Mouse (Mus musculus): ENCODE results near the gene Srsf6.

Srsf6 gene

GRCm38 (mm10) chr2:162932706-162933105 is 1.4 kb downstream of the Srsf6 start:
- no peak for DNase-seq (ENCODE audit: low read depth, low spot score)

GRCm38 (mm10) chr2:162934421-162934820 is 3.1 kb downstream of the Srsf6 start:
- no peak for DNase-seq (ENCODE audit: low read depth, low spot score)

DNA sequence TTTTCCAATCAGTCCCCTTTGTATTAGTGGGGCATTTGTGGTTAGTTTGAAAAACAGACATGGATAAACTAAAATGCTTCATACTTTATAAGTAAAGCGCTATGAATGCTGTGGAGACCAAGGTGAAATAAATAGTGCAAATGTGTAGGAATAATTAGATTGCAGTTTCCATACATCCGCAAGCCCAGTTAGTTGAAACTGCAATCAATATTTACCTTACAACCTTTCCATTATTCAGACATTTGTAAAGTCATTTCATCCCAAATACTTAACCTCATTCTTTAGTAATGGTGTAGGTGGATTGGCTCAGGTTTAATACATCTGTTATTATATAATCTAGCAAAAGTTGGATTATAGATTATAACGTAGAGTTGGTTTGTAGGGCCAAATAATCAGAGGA is 4.4 kb downstream of the Srsf6 start:
- DNase-seq (ENCODE audit: low read depth, low spot score) = no peak

- no peak for DNase-seq (ENCODE audit: low read depth, low spot score)
Measured at GRCm38 (mm10) chr2:162939562-162939961, 8.2 kb downstream of the Srsf6 start.

DNA sequence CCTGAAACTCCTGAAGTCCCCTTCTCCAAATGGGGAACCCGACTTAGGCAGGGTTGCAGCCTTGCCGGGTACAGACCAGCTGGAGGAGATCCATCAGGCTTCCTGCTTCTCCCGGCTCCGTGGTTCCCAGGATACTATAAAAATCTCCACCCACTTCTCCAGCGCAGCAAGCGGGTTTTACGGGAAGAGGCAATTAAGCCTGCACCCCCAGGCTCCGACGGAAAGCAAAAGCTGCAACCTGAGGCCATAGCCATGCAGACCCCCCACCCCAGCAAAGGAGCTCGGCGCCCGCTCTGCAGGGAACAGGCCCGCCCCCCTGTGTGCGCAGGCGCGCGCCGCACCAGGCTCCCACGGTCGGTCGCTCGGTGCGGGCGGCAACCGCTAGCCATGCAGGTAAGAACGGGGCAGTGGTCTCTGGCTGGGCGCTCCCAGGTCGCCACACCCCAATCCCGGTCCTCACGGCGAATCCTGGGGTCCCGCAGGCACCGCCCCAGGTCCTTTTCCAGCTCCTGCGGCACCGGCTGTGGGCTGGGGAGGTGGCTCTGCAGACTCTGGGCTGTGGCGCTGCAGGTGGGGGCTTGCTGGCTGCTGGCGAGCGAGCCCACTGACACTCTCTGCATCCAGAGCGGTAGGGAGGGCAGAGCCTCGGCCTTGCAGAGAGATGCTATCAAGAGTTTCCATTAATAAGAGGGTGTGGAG is 12.0 kb downstream of the Srsf6 start, which contains the start of gene L3mbtl1:
TSS of gene L3mbtl1 (plus strand) at position 325 of the 699 bp plus-strand sequence.
- DNase-seq (ENCODE audit: low read depth, low spot score) = no peak

DNA sequence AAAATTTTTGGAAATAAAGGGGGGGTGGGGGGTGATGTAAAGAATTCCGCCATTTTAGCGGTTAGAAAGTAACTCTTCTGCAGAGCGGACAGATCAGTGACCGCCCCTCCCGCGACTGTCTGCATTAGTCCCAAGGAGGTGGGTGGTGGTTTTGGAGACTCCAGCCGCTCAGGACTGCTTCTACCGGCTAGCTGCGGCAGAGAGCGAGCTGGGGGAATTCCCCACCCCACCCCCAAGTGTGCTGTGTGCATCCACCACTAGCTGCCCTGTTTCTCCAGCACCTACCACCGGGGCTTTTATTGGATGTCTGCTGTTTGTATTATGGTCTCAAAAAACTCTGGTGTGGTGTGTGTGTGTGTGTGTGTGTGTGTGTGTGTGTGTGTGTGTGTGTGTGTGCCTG is 12.6 kb downstream of the Srsf6 start:
- no peak for DNase-seq (ENCODE audit: low read depth, low spot score)

- no peak for DNase-seq (ENCODE audit: low read depth, low spot score)
Measured at GRCm38 (mm10) chr2:162946964-162947363, 15.6 kb downstream of the Srsf6 start.

- no peak for DNase-seq (ENCODE audit: low read depth, low spot score)
Measured at GRCm38 (mm10) chr2:162947736-162948135, 16.4 kb downstream of the Srsf6 start.

GRCm38 (mm10) chr2:162948221-162948620 is 16.9 kb downstream of the Srsf6 start:
- no peak for DNase-seq (ENCODE audit: low read depth, low spot score)

GRCm38 (mm10) chr2:162950776-162951175 is 19.4 kb downstream of the Srsf6 start:
- DNase-seq (ENCODE audit: low read depth, low spot score) = no peak

GRCm38 (mm10) chr2:162956843-162957242 is 25.5 kb downstream of the Srsf6 start:
- no peak for DNase-seq (ENCODE audit: low read depth, low spot score)

DNA sequence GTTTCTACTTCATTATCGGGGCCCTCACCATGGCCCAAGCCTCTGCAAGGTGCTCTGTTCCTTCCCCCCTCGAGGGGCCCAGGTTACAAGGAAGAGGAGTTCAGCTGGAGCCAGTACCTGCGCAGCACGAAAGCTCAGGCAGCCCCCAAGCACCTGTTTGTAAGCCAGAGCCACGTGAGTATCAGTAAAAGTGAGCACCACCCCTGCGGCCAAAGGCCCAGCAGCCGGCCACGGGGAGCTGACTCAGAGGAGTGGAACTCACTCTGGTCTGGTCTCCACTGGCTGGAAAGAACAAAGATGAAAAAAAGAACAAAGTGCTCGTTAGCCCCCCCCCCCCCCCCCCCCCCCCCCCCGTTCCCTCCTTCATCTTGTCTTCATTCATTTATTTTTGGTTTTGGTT is 30.0 kb downstream of the Srsf6 start:
- no peak for DNase-seq (ENCODE audit: low read depth, low spot score)

DNA sequence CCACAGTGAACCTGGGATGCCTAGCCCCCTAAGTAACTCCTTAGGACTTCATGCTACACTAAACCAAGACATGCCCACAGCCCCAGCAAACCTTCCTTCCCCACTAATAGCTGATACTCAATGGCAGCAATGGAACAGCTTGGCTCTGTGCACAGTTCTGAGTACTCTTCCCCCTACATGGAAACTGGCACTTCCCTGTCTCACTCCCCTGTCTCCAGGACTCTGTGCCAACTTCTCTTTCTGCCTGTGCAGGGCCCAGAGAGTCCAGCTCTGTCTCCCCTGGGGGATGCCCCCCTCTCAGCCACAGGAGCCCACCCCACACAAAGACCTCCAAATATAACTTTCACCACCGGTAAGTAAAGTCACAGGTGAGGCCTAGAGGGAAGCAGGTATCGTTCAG is 35.4 kb downstream of the Srsf6 start:
- no peak for DNase-seq (ENCODE audit: low read depth, low spot score)

DNA sequence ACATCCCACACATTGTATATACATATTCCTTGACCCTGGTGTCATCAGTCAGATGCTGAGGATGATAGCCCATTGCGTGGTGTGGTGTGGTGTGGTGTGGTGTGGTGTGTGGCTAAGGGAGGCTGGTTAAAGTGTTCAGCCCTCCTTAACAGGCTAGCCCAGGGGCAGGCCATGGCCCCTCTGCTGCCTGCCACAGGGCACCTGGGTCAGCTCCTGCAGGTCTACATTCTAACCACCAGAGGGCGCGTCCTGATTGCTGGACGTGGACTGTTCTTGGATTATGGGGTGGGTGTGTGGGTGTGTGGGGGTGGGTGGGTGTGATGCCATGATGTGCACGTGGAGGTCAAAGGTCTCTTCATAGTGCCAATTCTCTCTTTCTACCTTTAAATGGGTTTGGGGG is 37.0 kb downstream of the Srsf6 start:
- DNase-seq (ENCODE audit: low read depth, low spot score) = no peak

DNA sequence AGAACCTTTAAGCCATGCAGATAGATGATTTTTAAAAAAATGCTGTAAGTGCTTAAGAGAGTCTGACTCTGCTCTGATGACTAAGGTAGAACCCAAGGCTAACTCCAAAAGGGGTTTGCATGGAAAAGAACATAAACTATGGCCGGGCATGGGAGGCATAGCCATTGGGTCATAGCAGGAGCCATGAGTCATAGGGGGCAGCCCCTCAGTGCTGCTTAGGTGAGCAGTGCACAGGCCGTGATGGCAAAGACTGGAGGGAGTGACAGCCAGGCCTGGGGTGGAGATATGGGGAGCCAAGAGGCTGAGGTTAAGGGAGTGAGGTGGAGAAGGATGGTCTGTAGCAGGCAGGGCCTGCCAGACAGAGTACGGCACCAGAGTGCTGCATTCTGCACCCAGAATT is 37.8 kb downstream of the Srsf6 start:
- no peak for DNase-seq (ENCODE audit: low read depth, low spot score)

DNA sequence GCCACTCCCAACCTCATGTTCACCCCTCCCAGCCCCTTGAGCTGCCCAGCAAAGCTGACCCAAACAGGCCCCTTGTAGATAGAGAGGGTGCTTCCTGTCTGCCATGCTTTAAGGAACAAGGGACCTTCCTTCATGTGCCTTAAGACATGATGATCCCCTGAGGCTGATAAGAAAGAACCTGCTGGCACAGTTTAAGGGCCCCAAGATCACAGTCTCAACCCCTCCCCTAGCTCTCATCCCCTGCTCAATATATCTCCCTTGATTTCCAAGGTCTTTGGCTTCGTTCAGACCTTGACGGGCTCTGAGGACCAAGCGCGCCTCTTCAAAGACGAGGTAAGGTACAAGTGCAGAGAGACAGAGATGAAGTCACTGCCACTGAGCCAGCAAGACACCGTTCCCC is 39.6 kb downstream of the Srsf6 start:
- DNase-seq (ENCODE audit: low read depth, low spot score) = no peak

DNA sequence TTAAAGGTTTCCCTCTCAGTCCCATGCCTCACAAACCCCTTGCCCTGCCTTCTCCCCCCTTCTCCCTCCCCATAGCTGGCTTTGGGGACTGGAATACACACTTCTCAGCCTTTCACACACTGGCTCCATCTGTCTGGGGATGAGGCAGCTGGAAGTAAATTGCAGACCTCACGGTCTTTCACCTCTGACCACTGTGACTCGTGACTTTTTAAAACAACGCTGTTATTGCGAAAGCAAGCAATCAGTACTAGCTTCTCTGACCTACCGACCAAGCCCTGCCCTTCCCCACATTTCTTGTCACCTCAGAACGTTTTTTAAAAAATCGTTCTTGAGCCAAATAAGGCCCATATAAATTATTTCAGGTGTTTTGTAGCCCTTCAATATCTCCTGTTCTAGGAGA is 41.4 kb downstream of the Srsf6 start:
- no peak for DNase-seq (ENCODE audit: low read depth, low spot score)

GRCm38 (mm10) chr2:162973206-162973605 is 41.9 kb downstream of the Srsf6 start:
- DNase-seq (ENCODE audit: low read depth, low spot score) = no peak

- DNase-seq (ENCODE audit: low read depth, low spot score) = no peak
Measured at GRCm38 (mm10) chr2:162973637-162974036, 42.3 kb downstream of the Srsf6 start.

- no peak for DNase-seq (ENCODE audit: low read depth, low spot score)
Measured at GRCm38 (mm10) chr2:162975157-162975775, 43.9 kb downstream of the Srsf6 start.

- no peak for DNase-seq (ENCODE audit: low read depth, low spot score)
Measured at GRCm38 (mm10) chr2:162976001-162976400, 44.7 kb downstream of the Srsf6 start.

DNA sequence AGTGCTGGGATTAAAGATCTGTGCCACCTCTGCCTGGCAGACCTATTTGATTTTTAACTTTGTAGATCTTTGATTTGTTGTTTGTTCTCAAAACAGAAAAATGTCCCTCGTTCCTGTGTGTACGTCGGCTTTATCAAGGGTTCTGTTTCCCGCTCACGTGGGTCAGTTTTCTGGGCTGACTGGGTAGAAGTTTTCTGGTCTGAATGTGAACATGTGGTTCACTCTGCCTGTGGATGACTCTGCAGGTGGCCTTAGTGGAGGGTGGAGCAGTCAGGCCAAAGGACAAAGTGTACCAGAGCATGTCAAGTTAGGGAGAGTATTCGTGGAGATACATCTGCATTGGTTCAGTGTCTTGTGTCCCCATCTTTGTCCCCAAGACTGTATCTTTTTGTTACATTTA is 53.1 kb downstream of the Srsf6 start:
- DNase-seq (ENCODE audit: low read depth, low spot score) = no peak

DNA sequence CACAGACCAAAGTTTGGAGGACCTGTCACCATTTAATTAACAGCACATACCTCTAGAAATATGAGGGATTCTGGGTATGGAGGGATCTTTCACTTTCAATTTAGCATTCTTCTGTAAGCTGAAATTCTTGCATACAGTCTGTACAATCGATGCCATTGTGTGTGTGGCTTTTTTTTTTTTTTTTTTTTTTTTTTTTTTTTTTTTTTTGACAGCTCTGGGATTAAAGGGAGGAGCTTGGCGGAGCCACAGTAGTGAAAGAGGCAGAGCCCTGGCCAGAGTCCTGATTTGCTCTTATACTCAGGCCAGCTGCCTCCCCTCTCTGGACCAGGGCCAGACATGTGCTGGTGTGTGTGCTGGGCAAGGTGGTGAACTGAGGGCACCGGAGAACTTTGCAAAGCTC is 54.6 kb downstream of the Srsf6 start:
- DNase-seq (ENCODE audit: low read depth, low spot score) = no peak
